Mouse (Mus musculus) left cerebral cortex, postnatal 36 days (tissue): ENCODE data around the gene Plekha5. TPM values are rescaled to one million over a fixed set of nuclear protein-coding genes. Genes with fewer than 3 reads are reported as not detected.
"Not testable (repeated sequence)": the region's sequence is repeated elsewhere in the genome, so short reads cannot be mapped to it uniquely, and the experiment has no call there.

Source experiments
- DNase-seq, 2 experiments: peaks; one replicate each; pipeline ENCODE4 v3.0.0; 2021 to 2022; ENCODE audit warnings: low spot score in 2 of 2, mixed read lengths in 1 of 2
- intact Hi-C: fragments of 180-260 bp; cut with DNase I; formaldehyde crosslinking; loops from one replicate; pipeline ENCODE4 v1.15.1; 2025
- total RNA-seq, 2 experiments: library from RNA; stranded (reverse); gene quantifications; 2 replicates each; pipeline ENCODE4 v1.2.3; 2021

Gene Plekha5
- total RNA-seq, 2 experiments from 2014 or later: 99.6 to 119 TPM

GRCm38 (mm10) chr6:140484170-140484569 is 60.3 kb downstream of the Plekha5 start:
- DNase-seq: no peak
- intact Hi-C loops: no loop called here

- no peak for DNase-seq
- intact Hi-C loops: no loop called here
Measured at GRCm38 (mm10) chr6:140485636-140486035, 61.8 kb downstream of the Plekha5 start.

- intact Hi-C loops: no loop called here
- DNase-seq: no peak
Measured at GRCm38 (mm10) chr6:140486685-140487084, 62.8 kb downstream of the Plekha5 start.

- no peak for DNase-seq
Measured at GRCm38 (mm10) chr6:140487489-140487888, 63.6 kb downstream of the Plekha5 start.

GRCm38 (mm10) chr6:140488673-140489072 is 64.8 kb downstream of the Plekha5 start:
- DNase-seq: no peak
- intact Hi-C loops: no loop called here

More at GRCm38 (mm10) chr6:140487489-140487888, 63.6 kb downstream of the Plekha5 start:
- intact Hi-C loops: no loop called here

GRCm38 (mm10) chr6:140489570-140489969 is 65.7 kb downstream of the Plekha5 start:
- DNase-seq: no peak

GRCm38 (mm10) chr6:140490220-140490619 is 66.4 kb downstream of the Plekha5 start:
- intact Hi-C loops: no loop called here
- DNase-seq: no peak

More at GRCm38 (mm10) chr6:140489570-140489969, 65.7 kb downstream of the Plekha5 start:
- intact Hi-C loops: no loop called here

GRCm38 (mm10) chr6:140490921-140491537 is 67.2 kb downstream of the Plekha5 start:
- peak; percentile 41 to 68 for DNase-seq

GRCm38 (mm10) chr6:140492043-140492442 is 68.2 kb downstream of the Plekha5 start:
- peak; percentile 56 to 63 for DNase-seq
- intact Hi-C loops: no loop called here

More at GRCm38 (mm10) chr6:140490921-140491537, 67.2 kb downstream of the Plekha5 start:
- intact Hi-C loops: no loop called here

GRCm38 (mm10) chr6:140498074-140498473 is 74.2 kb downstream of the Plekha5 start:
- no peak for DNase-seq
- intact Hi-C loops: no loop called here

- DNase-seq: no peak
- intact Hi-C loops: no loop called here
Measured at GRCm38 (mm10) chr6:140498958-140499357, 75.1 kb downstream of the Plekha5 start.

GRCm38 (mm10) chr6:140500829-140501228 is 77.0 kb downstream of the Plekha5 start:
- DNase-seq, intact Hi-C loops: not testable (repeated sequence)

- intact Hi-C loops: no loop called here
- DNase-seq: no peak
Measured at GRCm38 (mm10) chr6:140501841-140502240, 78.0 kb downstream of the Plekha5 start.

GRCm38 (mm10) chr6:140504796-140505195 is 80.9 kb downstream of the Plekha5 start:
- DNase-seq: no peak
- intact Hi-C loops: no loop called here

GRCm38 (mm10) chr6:140507605-140508004 is 83.8 kb downstream of the Plekha5 start:
- intact Hi-C loops: no loop called here
- DNase-seq: no peak

GRCm38 (mm10) chr6:140508475-140509150 is 84.8 kb downstream of the Plekha5 start:
- DNase-seq: no peak
- intact Hi-C loops: no loop called here

GRCm38 (mm10) chr6:140509151-140509530 is 85.3 kb downstream of the Plekha5 start:
- no peak for DNase-seq
- intact Hi-C loops: no loop called here

- DNase-seq: no peak
- intact Hi-C loops: no loop called here
Measured at GRCm38 (mm10) chr6:140512016-140512415, 88.2 kb downstream of the Plekha5 start.

GRCm38 (mm10) chr6:140512427-140512826 is 88.6 kb downstream of the Plekha5 start:
- intact Hi-C loops: no loop called here
- DNase-seq: no peak

- intact Hi-C loops: loop anchor here (5.0 kb wide), 1 partner anchor 37 kb away; no protein-coding TSS in a partner anchor
- DNase-seq: no peak
Measured at GRCm38 (mm10) chr6:140514205-140515110, 90.6 kb downstream of the Plekha5 start.
